Mouse (Mus musculus): Measurements from ENCODE around the gene 2200002J24Rik.

Gene 2200002J24Rik

DNA sequence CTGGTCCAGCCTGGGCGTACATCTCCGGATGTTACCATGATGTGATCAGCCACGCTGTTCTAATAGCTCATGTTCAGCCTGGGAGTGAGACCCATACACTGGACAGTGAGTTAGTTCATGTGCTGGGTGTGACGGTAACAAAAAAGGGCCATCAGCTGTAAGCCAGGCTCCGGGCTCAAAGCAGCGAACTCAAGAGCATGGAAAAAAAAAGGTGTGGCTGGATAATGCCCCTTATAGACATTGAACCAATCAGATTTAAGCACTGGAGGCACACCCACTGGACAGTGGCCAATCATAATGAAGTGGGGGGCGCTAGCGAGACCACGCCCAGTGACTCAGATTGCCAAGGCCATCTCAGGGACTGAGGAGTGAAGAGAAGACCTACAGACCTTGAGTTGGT lies at the start of gene 2200002J24Rik:
TSS of gene 2200002J24Rik (plus strand) at position 338 of the 400 bp plus-strand sequence.
- DNase-seq (ENCODE audit: low read depth, low spot score) = peak; percentile 21

DNA sequence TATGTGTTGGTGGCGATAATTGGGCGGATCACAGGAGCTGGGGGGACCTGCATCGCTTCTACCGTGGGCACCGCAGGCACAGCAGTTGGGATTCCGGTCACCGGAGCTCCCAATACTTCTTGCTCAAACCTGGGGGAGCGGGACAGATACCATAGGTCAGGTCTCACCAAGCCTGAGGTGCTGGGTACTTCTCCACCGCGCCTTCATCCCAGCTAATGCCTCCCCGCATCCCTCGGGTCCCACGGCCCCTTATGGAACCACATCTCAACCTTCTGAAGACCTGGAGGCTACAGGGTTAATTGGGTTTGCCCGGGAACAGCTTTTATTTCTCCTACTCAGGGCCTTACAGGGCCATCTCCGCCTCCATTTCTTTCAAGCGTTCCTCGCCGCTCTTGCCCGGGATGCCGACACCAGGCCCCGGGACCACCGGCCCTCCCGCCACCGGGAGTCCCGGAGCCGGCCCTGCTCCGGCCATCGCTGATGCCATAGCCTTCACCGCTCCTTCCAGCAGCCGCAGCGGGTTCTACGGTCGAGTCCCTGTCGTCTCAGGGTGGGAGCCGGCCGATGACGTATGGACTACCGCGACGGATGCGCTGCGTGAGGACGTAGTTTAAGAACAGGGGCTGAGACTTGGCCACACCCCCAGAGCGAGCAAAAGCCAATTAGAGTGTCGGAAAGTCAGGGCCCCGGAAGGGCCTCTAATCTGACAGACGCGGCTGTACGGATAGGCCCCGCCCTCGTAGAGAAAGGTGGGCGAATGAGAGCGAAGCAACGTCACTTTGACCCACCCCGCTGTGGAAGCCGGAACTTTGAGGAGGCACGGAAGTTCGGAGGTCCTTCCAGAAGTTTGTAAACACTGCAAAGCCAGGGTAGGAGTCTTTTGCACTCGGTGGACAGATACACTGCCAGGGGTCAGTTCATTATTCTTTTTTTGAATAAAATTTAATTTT lies 48.9 kb upstream of the 2200002J24Rik start, which contains the start of gene Rbm42:
TSS of gene Rbm42 (minus strand) at position 727 of the 950 bp plus-strand sequence.
- DNase-seq (ENCODE audit: low read depth, low spot score) = peak; percentile 99

DNA sequence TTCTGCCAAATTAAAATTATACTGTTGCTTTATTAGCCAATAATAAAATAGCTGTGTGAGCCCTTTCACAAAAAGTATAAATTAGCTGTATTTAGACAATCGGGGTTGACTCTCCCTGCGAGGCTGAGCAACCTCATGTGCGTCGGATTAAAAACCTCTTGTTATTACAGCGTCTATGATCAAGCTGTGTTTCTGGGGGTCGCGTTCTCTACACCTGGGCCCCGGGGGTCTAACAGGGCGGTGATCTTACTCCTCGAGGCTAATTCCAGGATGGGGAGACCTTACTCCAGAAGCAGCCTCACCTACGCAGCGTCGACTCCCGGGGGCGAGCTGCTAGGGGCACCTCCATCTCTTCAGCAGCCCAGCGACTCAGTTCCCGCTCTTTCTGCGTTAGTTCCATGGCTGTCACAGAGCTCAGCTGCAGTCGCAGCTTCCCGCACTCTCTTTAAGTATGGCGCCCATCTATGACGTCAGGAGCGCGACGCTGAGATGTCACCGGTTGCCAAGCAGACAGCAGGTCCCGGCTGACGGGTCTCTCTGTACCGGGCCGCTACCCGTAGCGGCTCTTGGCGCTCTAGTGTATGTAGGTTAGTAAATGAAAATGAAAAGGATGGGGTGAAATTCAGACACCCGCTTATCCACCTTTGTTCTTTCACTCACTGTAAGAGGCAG lies 34.1 kb upstream of the 2200002J24Rik start, which contains the start of gene Haus5:
TSS of gene Haus5 (minus strand) at position 466 of the 672 bp plus-strand sequence.
- peak; percentile 90 for DNase-seq (ENCODE audit: low read depth, low spot score)

DNA sequence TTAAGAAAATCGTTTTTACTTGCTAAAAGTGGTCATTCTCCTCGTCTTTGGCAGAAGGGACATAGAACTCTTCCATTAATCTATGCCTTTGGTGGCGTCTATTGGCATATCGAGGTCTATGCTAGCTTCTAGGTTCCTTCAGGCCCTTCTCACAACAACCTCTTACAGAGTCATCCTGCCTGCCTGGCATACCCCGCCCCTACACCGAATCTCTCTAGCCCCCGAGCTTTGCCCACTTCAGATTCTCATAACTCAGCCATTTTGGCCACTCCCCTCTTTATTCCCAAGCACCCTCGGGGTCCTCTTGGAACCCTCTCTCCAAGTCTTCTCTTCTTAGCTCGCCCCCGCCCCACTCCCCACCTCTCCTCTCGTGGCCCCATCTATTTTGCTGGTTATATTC lies 33.4 kb upstream of the 2200002J24Rik start:
- DNase-seq (ENCODE audit: low read depth, low spot score) = peak; percentile 7

DNA sequence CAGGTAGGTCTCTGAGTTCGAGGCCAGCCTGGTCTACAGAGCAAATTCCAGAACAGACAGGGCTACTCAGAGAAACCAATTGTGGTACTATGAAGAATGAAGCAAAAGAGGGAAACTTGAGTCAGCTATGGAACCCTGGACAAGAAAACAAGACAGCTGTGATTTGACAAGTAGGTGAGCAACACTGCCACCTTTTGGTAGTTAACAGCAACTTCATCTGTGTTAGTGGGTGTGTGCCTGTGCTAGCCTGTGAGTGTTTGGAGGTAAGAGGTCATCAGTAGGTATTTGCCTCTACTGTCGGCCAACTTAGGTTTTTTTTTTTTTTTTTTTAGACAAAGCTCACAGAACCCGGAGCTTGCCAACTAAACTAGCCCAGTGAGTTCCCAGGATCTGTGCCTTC lies 29.5 kb upstream of the 2200002J24Rik start:
- peak; percentile 45 for DNase-seq (ENCODE audit: low read depth, low spot score)

DNA sequence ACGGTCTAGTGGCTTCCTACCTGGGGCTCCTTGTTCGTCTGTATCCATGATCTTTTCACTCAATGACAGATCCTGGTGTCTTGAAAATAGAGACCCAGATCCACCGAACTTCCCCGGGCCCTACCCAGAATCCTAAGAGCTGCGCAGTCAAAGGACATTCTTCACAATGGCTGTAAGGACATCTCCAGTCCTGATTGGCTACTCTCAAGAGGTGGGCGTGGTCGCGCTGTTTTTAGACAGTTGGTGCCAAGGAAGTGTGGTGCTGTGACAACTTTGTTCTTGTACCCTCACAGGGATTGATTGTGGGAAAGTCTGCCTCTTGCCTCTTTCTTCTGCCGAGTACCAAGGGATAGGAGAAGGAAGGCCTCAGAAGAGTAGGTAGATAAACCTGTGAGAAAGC lies 27.2 kb upstream of the 2200002J24Rik start, which contains the start of gene Pmis2:
TSS of gene Pmis2 (minus strand) at position 126 of the 400 bp plus-strand sequence.
- DNase-seq (ENCODE audit: low read depth, low spot score) = no peak

DNA sequence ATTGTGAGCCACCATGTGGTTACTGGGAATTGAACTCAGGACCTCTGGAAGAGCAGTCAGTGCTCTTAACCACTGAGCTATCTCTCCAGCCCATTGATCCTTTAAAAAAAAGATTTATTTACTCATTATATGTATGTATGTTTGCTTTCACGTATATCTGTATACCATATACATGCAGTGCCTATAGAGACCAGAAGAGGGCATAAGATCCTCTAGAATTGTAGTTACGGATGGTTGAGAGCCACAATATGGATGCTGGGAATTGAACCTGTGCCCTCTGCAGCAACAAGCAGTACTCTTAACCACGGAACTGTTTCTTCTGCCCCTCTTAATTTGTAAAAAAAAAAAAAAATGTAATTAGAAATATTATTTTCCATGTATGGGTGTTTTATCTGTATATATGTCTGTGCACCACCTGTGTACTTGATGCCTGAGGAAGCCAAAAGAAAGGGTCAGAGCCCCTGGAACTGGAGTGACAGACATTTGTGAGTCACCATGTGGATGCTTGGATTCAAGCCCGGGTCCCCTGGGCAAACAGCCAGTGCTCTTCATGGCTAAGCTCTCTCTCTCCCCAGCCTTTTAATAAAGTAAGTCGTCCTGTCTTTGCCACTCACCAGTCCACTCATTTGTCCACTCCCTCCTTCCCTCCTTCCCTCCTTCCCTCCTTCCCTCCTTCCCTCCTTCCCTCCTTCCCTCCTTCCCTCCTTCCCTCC lies 20.3 kb upstream of the 2200002J24Rik start:
- peak; percentile 82 for DNase-seq (ENCODE audit: low read depth, low spot score)

DNA sequence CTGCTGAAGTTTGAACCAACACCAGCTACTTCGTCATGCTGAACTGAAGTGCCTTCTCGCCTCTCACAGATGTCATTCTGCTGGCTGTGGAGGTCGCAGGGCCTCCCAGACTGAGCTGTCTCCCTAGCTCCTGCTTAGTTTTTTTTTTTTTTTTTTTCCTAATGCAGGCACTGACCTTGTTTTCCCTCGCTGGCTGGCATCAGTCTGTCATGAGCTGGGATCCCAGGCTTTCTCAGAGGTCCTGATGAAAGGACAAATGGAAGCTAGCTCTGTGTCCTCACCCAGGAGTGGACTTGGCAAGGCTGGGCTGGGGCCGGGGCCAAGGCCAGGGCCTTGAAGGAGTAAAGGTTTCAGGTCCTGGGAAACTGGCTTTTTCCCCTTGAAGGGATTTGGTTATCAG lies 16.8 kb upstream of the 2200002J24Rik start:
- DNase-seq (ENCODE audit: low read depth, low spot score) = no peak

DNA sequence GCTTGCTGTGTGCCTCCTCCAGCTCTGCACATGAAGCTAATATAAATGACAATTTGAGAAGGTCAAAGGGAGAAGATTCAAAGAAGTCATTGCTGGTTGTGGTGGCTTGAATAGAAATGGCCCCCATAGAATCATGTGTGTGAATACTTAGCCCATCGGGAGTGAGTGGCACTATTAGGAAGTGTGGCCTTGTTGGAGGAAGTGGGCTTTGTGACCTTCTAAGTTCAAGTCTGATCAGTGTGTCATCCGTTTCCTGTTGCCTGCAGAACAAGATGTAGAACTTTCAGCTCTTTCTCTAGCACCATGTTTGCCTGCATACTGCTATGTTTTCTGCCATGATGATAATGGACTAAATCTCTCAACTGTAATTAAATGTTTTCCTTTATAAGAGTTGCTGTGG lies 15.3 kb upstream of the 2200002J24Rik start:
- no peak for DNase-seq (ENCODE audit: low read depth, low spot score)

DNA sequence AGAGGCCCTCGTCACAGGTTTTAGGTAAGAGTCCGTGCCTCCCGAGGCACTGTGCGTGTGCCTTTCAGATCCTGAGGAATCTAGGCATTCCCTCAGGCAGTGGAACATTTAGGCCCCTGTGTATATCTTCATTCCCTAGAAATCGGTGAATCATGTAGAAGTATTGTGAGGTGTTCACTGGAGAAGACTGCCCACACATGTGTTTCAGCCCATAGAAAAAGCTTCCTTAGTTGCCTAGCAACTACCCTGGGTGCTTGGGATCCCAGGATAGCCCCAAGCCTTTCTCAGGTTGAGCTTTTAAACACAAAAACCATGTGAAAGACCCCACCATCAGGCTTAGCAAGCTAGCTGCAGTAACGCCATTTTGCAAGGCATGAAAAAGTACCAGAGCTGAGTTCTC lies 10.4 kb upstream of the 2200002J24Rik start:
- DNase-seq (ENCODE audit: low read depth, low spot score) = no peak

DNA sequence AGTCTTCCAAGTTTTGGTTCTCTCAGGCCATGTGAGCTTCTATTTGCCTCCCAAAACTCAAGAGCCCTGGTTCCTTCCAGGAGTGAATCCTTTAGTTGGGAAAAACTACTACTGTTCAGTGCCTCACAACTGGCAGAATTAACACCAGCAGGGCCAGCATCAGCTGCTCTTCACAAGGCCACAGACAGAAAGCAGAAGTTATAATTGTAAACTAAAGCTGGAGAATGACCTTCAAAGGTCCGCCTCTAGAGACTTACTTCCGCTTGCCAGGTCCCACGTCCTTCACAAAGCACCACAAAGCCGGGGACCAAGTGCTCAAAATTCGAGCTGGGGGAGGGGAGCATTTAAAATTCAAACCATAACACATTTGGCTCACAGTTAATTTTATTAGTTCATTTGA lies 625 bp upstream of the 2200002J24Rik start:
- DNase-seq (ENCODE audit: low read depth, low spot score) = no peak

DNA sequence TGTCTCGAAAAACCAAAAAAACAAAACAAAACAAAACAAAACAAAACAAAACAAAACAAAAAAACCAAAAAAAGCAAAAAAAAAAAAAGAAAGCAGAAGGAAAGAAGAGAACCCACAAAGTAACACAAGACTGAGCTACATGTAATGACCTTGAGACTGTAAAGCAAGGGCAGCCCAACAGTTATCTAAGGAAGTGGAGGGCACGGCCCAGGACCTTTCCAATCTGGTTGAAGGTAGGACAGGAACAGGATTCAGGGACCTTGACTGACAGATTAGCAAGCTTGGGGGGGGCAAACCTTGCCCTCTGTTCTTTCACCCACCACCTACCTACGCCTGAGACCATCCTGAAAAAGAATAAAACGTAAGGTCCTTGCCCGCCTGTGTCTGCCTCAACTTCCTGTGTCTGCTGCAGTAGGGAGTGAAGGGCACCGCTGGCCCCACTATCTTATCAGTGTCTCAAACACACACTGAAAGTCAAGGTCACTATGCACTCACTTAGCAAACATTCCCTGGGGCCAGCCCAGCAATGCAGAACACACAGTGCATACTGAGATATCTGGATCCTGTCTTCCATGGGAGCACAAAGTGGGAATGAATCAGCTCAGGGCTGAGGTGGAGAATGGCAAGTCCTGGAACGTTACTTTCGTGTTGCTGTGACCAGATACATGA lies 7.6 kb downstream of the 2200002J24Rik start:
- DNase-seq (ENCODE audit: low read depth, low spot score) = no peak

DNA sequence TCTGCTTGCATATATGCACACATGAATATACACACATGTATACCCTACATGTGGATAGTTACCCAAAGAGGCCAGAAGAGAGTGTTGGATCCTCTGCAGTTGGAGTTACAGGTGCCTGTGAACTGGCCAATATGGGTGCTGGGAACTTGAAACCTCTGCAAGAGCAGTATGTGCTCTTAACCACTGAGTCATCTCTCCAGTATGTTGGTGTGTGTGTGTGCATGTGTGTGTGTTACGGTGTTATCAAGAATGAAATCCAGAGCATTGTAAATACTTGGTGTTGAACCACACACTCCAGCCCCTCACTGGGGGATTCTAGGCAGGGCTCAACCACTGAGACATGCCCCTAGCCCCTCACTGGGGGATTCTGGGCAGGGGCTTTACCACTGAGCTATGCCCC lies 8.7 kb downstream of the 2200002J24Rik start:
- DNase-seq (ENCODE audit: low read depth, low spot score) = peak; percentile 17

DNA sequence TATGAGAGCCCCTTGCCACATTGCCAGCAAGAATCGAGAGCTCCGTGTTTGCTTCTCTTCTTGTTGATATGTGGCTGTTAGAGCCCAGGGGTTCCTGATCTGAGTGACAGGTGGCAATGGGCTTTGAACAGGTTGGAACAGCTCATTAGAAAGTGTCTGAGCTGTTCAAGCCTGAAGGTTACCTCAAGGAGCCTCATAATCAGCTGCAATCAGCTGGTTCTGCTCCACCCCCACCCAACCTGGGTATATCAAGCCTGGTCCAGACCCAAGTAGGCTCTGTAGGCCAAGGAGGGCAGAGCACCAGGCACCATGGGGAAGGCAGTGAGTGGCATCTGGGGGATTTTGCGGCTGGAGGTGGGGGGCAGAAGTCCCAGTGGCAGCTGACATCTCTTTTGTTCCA lies 13.2 kb downstream of the 2200002J24Rik start, which contains the start of gene Atp4a:
TSS of gene Atp4a (plus strand) at position 268 of the 400 bp plus-strand sequence.
- no peak for DNase-seq (ENCODE audit: low read depth, low spot score)

DNA sequence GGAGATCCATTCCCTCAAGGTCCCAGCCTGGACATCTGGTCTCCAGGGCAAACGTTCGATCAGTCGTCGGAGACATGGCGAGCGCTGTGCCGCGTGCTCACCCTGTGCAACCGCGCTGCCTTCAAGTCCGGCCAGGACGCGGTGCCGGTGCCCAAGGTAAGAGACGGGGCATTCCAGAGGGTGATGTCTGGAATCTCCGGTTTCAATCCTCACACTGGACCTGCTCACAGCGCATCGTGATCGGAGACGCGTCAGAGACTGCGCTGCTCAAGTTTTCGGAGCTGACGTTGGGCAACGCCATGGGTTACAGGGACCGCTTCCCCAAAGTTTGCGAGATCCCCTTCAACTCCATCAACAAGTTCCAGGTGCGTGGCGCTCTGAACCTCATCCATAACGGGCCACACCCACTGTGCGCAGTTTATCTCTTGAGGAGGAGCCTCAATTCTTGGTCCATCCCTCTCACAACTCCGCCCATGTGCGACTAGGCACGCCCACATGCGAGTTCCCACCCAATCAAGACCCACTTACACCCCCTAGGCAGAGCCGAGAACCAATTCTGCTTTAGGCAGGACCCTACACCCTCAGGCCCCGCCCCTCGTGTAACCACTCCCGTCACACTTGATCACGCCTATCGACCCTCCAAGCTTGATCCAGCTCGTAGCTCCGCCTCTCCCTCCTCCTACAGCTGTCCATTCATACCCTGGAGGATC lies 18.4 kb downstream of the 2200002J24Rik start:
- no peak for DNase-seq (ENCODE audit: low read depth, low spot score)

DNA sequence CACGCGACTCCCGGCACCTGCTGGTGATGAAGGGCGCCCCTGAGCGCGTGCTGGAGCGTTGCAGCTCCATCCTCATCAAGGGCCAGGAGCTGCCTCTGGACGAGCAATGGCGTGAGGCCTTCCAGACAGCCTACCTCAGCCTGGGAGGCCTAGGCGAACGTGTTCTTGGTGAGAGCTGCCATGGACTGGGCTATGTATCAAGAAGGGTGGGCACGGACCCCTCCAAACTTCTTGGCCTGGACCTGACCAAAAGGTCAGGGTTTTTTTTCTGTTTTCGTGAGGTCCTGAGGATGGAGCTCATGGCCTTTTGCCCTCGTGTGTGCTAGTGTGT lies 19.0 kb downstream of the 2200002J24Rik start:
- no peak for DNase-seq (ENCODE audit: low read depth, low spot score)

DNA sequence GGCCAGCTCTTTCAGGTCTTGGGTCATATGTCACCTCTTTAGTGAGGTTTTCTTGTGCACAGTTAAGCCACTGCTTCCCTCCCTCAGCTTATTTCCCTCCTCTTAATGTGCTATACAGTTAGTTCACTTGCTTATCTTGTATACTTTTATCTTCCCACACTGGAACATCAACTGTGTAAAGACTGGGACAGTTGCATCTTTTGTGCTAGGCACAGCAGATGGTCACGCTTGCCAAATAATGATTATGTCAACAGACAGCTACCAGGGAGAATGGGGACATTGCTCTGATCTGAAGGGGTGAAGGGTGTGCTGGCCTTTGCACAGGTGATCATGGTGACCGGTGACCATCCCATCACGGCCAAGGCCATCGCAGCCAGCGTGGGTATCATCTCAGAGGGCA lies 20.9 kb downstream of the 2200002J24Rik start:
- DNase-seq (ENCODE audit: low read depth, low spot score) = no peak

DNA sequence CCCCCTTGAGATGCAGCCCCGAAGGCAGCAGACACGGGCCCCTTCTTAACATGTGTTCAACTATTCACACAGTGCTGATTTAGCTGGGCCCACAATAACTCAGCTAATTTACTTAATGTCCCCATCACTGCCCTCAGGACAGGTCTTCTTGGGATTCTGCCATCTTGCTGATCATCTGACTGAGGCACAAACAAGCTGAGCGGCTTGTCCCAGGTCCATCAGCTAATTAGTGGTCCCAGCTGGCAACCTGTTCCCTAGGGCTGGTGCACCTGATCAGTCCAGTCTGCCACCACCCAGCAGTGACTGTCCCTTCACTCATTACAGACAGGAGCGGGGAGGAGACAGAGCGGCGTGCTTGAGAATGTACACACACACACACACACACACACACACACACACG lies 22.6 kb downstream of the 2200002J24Rik start:
- no peak for DNase-seq (ENCODE audit: low read depth, low spot score)

DNA sequence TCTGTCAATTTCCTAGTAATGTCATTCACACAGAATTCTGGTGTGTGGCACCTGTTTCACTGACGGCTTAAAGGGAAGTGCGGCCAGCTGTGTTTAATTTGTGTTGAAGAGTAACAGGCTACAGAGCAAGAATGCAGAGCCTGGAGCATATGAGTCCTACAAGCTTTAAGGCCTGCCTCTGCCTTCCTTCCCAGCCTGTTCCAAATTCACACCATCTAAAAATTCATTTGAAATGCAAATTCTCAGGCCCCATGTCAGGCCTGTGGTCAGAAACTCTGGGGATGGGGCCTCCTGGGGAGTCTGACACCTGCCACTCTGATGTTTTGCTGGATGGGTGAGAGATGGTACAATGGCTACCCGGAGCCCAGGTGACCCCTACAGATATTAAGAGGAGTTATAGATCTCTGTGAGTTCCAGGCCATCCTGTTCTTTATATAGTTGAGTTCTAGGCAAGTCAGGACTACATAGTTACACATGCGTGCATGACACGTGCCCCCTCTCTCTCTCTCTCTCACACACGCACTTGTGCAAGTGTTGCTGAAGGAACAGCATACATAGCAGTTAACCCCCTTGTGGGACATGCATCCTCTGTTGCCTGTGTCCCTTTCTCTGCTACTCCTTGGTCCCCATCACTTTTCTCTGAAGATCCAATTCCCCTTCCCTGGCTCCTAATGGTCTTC lies 24.7 kb downstream of the 2200002J24Rik start:
- DNase-seq (ENCODE audit: low read depth, low spot score) = no peak

DNA sequence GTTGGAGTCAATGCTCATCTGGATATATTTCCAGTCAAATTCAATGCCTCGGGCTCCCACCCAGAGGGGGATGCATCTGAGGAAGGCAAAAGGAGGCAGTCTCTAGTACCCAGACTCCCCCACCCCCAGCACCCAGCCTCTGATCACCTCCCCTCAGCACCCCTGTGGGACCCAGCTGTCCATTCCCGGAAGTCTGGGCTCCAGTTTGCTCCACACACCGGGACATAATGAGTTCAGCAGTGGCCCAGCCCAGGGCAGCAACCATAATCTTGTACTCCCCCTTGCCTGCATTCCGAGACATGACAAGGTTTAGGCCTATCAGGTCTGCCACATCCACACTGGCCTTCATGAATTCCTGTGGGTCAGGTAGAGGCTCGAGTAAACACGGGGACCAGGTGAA lies 29.5 kb downstream of the 2200002J24Rik start:
- DNase-seq (ENCODE audit: low read depth, low spot score) = no peak

Data from 3T3-L1 (cell line).